Mouse (Mus musculus) testis, postnatal 10 days (tissue): Measurements from ENCODE around the gene Cxadr.

Experiments
- DNase-seq: peaks from one replicate; pipeline ENCODE4 v3.0.0; 2021; ENCODE audit warnings: low spot score

Gene Cxadr

GRCm38 (mm10) chr16:78301183-78301830, at the start of gene Cxadr:
TSS of gene Cxadr (plus strand) at chr16:78301489.
- DNase-seq = peak; percentile 76

GRCm38 (mm10) chr16:78258989-78259388, 42.3 kb upstream of the Cxadr start:
- DNase-seq = no peak

GRCm38 (mm10) chr16:78260070-78260879, 41.0 kb upstream of the Cxadr start:
- no peak for DNase-seq

GRCm38 (mm10) chr16:78261520-78261919, 39.8 kb upstream of the Cxadr start:
- DNase-seq = no peak

GRCm38 (mm10) chr16:78264442-78265150, 36.7 kb upstream of the Cxadr start:
- DNase-seq = no peak

GRCm38 (mm10) chr16:78265151-78265590, 36.1 kb upstream of the Cxadr start:
- DNase-seq = peak; percentile 63

- no peak for DNase-seq
Measured at GRCm38 (mm10) chr16:78265826-78266225, 35.5 kb upstream of the Cxadr start.

GRCm38 (mm10) chr16:78267453-78267852, 33.8 kb upstream of the Cxadr start:
- DNase-seq = no peak

- no peak for DNase-seq
Measured at GRCm38 (mm10) chr16:78268167-78268566, 33.1 kb upstream of the Cxadr start.

GRCm38 (mm10) chr16:78274825-78275455, 26.3 kb upstream of the Cxadr start:
- DNase-seq = no peak

- no peak for DNase-seq
Measured at GRCm38 (mm10) chr16:78277567-78277966, 23.7 kb upstream of the Cxadr start.

GRCm38 (mm10) chr16:78280093-78280881, 21.0 kb upstream of the Cxadr start:
- no peak for DNase-seq

- no peak for DNase-seq
Measured at GRCm38 (mm10) chr16:78283231-78283630, 18.1 kb upstream of the Cxadr start.

- no peak for DNase-seq
Measured at GRCm38 (mm10) chr16:78294051-78294450, 7.2 kb upstream of the Cxadr start.

- DNase-seq = no peak
Measured at GRCm38 (mm10) chr16:78294606-78295275, 6.5 kb upstream of the Cxadr start.

GRCm38 (mm10) chr16:78295601-78296000, 5.7 kb upstream of the Cxadr start:
- DNase-seq = no peak

- DNase-seq = no peak
Measured at GRCm38 (mm10) chr16:78296114-78296513, 5.2 kb upstream of the Cxadr start.

- DNase-seq = peak; percentile 58
Measured at GRCm38 (mm10) chr16:78301831-78302677, 765 bp downstream of the Cxadr start.

GRCm38 (mm10) chr16:78302678-78303050, 1.4 kb downstream of the Cxadr start:
- no peak for DNase-seq

- DNase-seq = no peak
Measured at GRCm38 (mm10) chr16:78305606-78306100, 4.4 kb downstream of the Cxadr start.
